Mouse (Mus musculus) limb, embryonic 13.5 days (tissue): ENCODE measurements at regions not wholly inside any gene's neighbourhood (a gene's known extent, or its start where the extent isn't known, plus 50 kb on each side); places are given as distances from the start of the nearest gene placed in this dataset.

Source experiments
- ATAC-seq: fragments of 200-750 bp; cut with Nextera tagmentation; 2 replicates; pipeline ENCODE4 v1.8.0; 2017; ENCODE audit warnings: low read depth, moderate number of reproducible peaks, moderate TSS enrichment; ENCODE audit not compliant: low FRiP score
- H3K27ac ChIP-seq: fragments of 300-500 bp; sonication (generic); 2 replicates; pipeline ENCODE4 v1.5.1; 2015; ENCODE audit warnings: inconsistent platforms, mild to moderate bottlenecking, moderate library complexity
- H3K27me3 ChIP-seq: fragments of 300-500 bp; sonication (generic); 2 replicates; pipeline ENCODE4 v1.6.1; 2015; ENCODE audit warnings: mild to moderate bottlenecking, inconsistent platforms
- H3K36me3 ChIP-seq: fragments of 300-500 bp; sonication (generic); 2 replicates; pipeline ENCODE4 v1.6.1; 2015; ENCODE audit warnings: inconsistent platforms, mild to moderate bottlenecking, moderate library complexity
- H3K4me1 ChIP-seq: fragments of 300-500 bp; sonication (generic); 2 replicates; pipeline ENCODE4 v1.6.1; 2015; ENCODE audit warnings: inconsistent platforms
- H3K4me2 ChIP-seq: fragments of 300-500 bp; sonication (generic); replicated peaks from 2 replicates; pipeline ENCODE4 v1.6.1; 2015; ENCODE audit warnings: inconsistent platforms, mild to moderate bottlenecking, moderate library complexity
- H3K4me3 ChIP-seq: fragments of 300-500 bp; sonication (generic); 2 replicates; pipeline ENCODE4 v1.5.1; 2015; ENCODE audit warnings: moderate library complexity, mild to moderate bottlenecking, inconsistent platforms
- H3K9ac ChIP-seq: fragments of 300-500 bp; sonication (generic); 2 replicates; pipeline ENCODE4 v1.6.1; 2015; ENCODE audit warnings: mild to moderate bottlenecking, inconsistent platforms
- H3K9me3 ChIP-seq: fragments of 300-500 bp; sonication (generic); 2 replicates; pipeline ENCODE4 v1.6.1; 2016; ENCODE audit warnings: inconsistent platforms
- WGBS: fragments of 180-500 bp; shearing (Covaris S2); methylation state at CpG from one replicate; pipeline ENCODE4 v1.1.7; 2015; 5-methylcytosine and 5-hydroxymethylcytosine counted together

- H3K9ac ChIP-seq, result no peak overlapping the region
- no peak overlapping the region for H3K4me2 ChIP-seq
- no peaks in the 10 kb centered on the region for H3K36me3 ChIP-seq
- H3K9me3 ChIP-seq, result no peaks in the 10 kb centered on the region
- no peaks in the 10 kb centered on the region for H3K4me1 ChIP-seq
- H3K27ac ChIP-seq, result no peak overlapping the region
- no peak for ATAC-seq
- H3K27me3 ChIP-seq, result no peaks in the 10 kb centered on the region
- WGBS, result 84% methylated on average over 4 of the region's 4 CpGs
- no peak overlapping the region for H3K4me3 ChIP-seq
Measured at GRCm38 (mm10) chr3:62047704-62048506, 290.2 kb upstream of the Arhgef26 start.

- Histone ChIP-seq H3K4me2 (no peak overlapping the region), H3K36me3 (no peaks in the 10 kb centered on the region), H3K4me3 (no peak overlapping the region), H3K9ac (no peak overlapping the region), H3K27me3 (no peaks in the 10 kb centered on the region), H3K9me3 (no peaks in the 10 kb centered on the region), H3K4me1 (no peaks in the 10 kb centered on the region), H3K27ac (no peak overlapping the region)
- 83% methylated on average over 1 of the region's 1 CpGs for WGBS
- no peak for ATAC-seq
Measured at GRCm38 (mm10) chr3:62054237-62054636, 283.9 kb upstream of the Arhgef26 start.

- H3K4me2 ChIP-seq, result no peak overlapping the region
- no peak for ATAC-seq
- H3K36me3 ChIP-seq, result no peaks in the 10 kb centered on the region
- H3K9me3 ChIP-seq, result no peaks in the 10 kb centered on the region
- no peak overlapping the region for H3K4me3 ChIP-seq
- 71% methylated on average over 2 of the region's 2 CpGs for WGBS
- no peaks in the 10 kb centered on the region for H3K27me3 ChIP-seq
- H3K9ac ChIP-seq, result no peak overlapping the region
- H3K4me1 ChIP-seq, result no peaks in the 10 kb centered on the region
- H3K27ac ChIP-seq, result no peak overlapping the region
Measured at GRCm38 (mm10) chr3:62078511-62078910, 259.6 kb upstream of the Arhgef26 start.

GRCm38 (mm10) chr3:62085544-62085943, 252.6 kb upstream of the Arhgef26 start:
- Histone ChIP-seq H3K36me3 (no peaks in the 10 kb centered on the region), H3K4me1 (no peaks in the 10 kb centered on the region), H3K9me3 (no peaks in the 10 kb centered on the region), H3K4me3 (no peak overlapping the region), H3K4me2 (no peak overlapping the region), H3K9ac (no peak overlapping the region), H3K27ac (no peak overlapping the region), H3K27me3 (no peaks in the 10 kb centered on the region)
- no peak for ATAC-seq

- Histone ChIP-seq H3K4me3 (no peak overlapping the region), H3K36me3 (no peaks in the 10 kb centered on the region), H3K27me3 (no peaks in the 10 kb centered on the region), H3K4me1 (no peaks in the 10 kb centered on the region), H3K9ac (no peak overlapping the region), H3K9me3 (no peaks in the 10 kb centered on the region), H3K27ac (no peak overlapping the region), H3K4me2 (no peak overlapping the region)
- no peak for ATAC-seq
- WGBS, result 91% methylated on average over 1 of the region's 1 CpGs
Measured at GRCm38 (mm10) chr3:62087215-62087614, 250.9 kb upstream of the Arhgef26 start.

GRCm38 (mm10) chr3:62103101-62103500, 235.0 kb upstream of the Arhgef26 start:
- H3K36me3 ChIP-seq, result no peaks in the 10 kb centered on the region
- 67% methylated on average over 5 of the region's 5 CpGs for WGBS
- no peak overlapping the region for H3K27ac ChIP-seq
- H3K9ac ChIP-seq, result no peak overlapping the region
- no peak overlapping the region for H3K4me3 ChIP-seq
- ATAC-seq, result no peak
- no peaks in the 10 kb centered on the region for H3K27me3 ChIP-seq
- no peak overlapping the region for H3K4me2 ChIP-seq
- no peaks in the 10 kb centered on the region for H3K4me1 ChIP-seq
- no peaks in the 10 kb centered on the region for H3K9me3 ChIP-seq

- Histone ChIP-seq H3K9ac (no peak overlapping the region), H3K9me3 (no peaks in the 10 kb centered on the region), H3K4me3 (no peak overlapping the region), H3K4me1 (no peaks in the 10 kb centered on the region), H3K27ac (no peak overlapping the region), H3K27me3 (no peaks in the 10 kb centered on the region), H3K4me2 (no peak overlapping the region), H3K36me3 (no peaks in the 10 kb centered on the region)
- peak; percentile 40 for ATAC-seq
Measured at GRCm38 (mm10) chr3:62103872-62104271, 234.3 kb upstream of the Arhgef26 start.

- Histone ChIP-seq H3K9ac (no peak overlapping the region), H3K27me3 (no peaks in the 10 kb centered on the region), H3K4me1 (no peaks in the 10 kb centered on the region), H3K4me3 (no peak overlapping the region), H3K4me2 (no peak overlapping the region), H3K27ac (no peak overlapping the region), H3K36me3 (no peaks in the 10 kb centered on the region), H3K9me3 (no peaks in the 10 kb centered on the region)
- no peak for ATAC-seq
- WGBS, result 74% methylated on average over 1 of the region's 1 CpGs
Measured at GRCm38 (mm10) chr3:62104560-62104959, 233.6 kb upstream of the Arhgef26 start.

GRCm38 (mm10) chr3:62107339-62107738, 230.8 kb upstream of the Arhgef26 start:
- H3K27me3 ChIP-seq, result no peaks in the 10 kb centered on the region
- no peaks in the 10 kb centered on the region for H3K9me3 ChIP-seq
- no peaks in the 10 kb centered on the region for H3K4me1 ChIP-seq
- ATAC-seq, result no peak
- H3K4me2 ChIP-seq, result no peak overlapping the region
- no peak overlapping the region for H3K9ac ChIP-seq
- H3K27ac ChIP-seq, result no peak overlapping the region
- no peaks in the 10 kb centered on the region for H3K36me3 ChIP-seq
- H3K4me3 ChIP-seq, result no peak overlapping the region
